Mouse (Mus musculus) small intestine, adult 10 weeks (tissue): ENCODE measurements around the gene Eps8l2. TPM values are rescaled to one million over a fixed set of nuclear protein-coding genes. Genes with fewer than 3 reads are reported as not detected.

Experiments used
- polyA plus RNA-seq: library from polyadenylated mRNA; stranded (reverse); fragments of 350-450 nt; fragmentation: Illumina TruSeq; extraction: RNeasy Lipid Tissue Mini Kit (QIAGEN cat#74804); gene quantifications from one replicate; pipeline ENCODE4 v1.2.3, GENCODE M21; 2014; ENCODE audit warnings: low replicate concordance

Eps8l2 gene
- polyA plus RNA-seq: 11.5 TPM

GRCm38 (mm10) chr7:141338576-141339131 lies at the start of gene Eps8l2:
Eps8l2 (plus strand) TSS chr7:141338880.

GRCm38 (mm10) chr7:141291921-141292582 lies 46.6 kb upstream of the Eps8l2 start, which contains the start of gene Drd4:
Drd4 (plus strand) TSS chr7:141292006.

GRCm38 (mm10) chr7:141327469-141328372 lies 11.0 kb upstream of the Eps8l2 start, which contains the start of the genes Deaf1 and Tmem80:
Deaf1 (minus strand) TSS chr7:141327690.
Tmem80 (plus strand) TSS chr7:141327739.

GRCm38 (mm10) chr7:141391625-141392551 lies 53.2 kb downstream of the Eps8l2 start, which contains the start of gene Taldo1:
Taldo1 (plus strand) TSS chr7:141392199.

Other genes starting within 250 kb of the Eps8l2 start
- 1.6 TPM for gene Sigirr, start 238.3 kb upstream of the Eps8l2 start, polyA plus RNA-seq
- gene Ano9, start 221.1 kb upstream of the Eps8l2 start, polyA plus RNA-seq: 145 TPM
- gene Ptdss2, start 216.5 kb upstream of the Eps8l2 start, polyA plus RNA-seq: 11.3 TPM
- 1.9 TPM for gene Rnh1, start 166.0 kb upstream of the Eps8l2 start, polyA plus RNA-seq
- gene Hras, start 144.9 kb upstream of the Eps8l2 start, polyA plus RNA-seq: 2.0 TPM
- 0.56 TPM for gene Lrrc56, start 144.7 kb upstream of the Eps8l2 start, polyA plus RNA-seq
- 0.59 TPM for gene Lmntd2, start 124.8 kb upstream of the Eps8l2 start, polyA plus RNA-seq
- 8.4 TPM for gene Rassf7, start 123.0 kb upstream of the Eps8l2 start, polyA plus RNA-seq
- gene Phrf1, start 110.1 kb upstream of the Eps8l2 start, polyA plus RNA-seq: 8.6 TPM
- 97.9 TPM for gene Irf7, start 72.4 kb upstream of the Eps8l2 start, polyA plus RNA-seq
- gene Cdhr5, start 62.1 kb upstream of the Eps8l2 start, polyA plus RNA-seq: 150 TPM
- 1.2 TPM for gene Sct, start 59.7 kb upstream of the Eps8l2 start, polyA plus RNA-seq
- gene Drd4, start 46.9 kb upstream of the Eps8l2 start, polyA plus RNA-seq: not detected
- gene Deaf1, start 11.2 kb upstream of the Eps8l2 start, polyA plus RNA-seq: 0.85 TPM
- gene Tmem80, start 11.1 kb upstream of the Eps8l2 start, polyA plus RNA-seq: 16.0 TPM
- gene Taldo1, start 53.3 kb downstream of the Eps8l2 start, polyA plus RNA-seq: 17.9 TPM
- 3.3 TPM for gene Gatd1, start 75.3 kb downstream of the Eps8l2 start, polyA plus RNA-seq
- not detected for gene Cend1, start 90.6 kb downstream of the Eps8l2 start, polyA plus RNA-seq
- 3.3 TPM for gene Slc25a22, start 99.0 kb downstream of the Eps8l2 start, polyA plus RNA-seq
- gene Pidd1, start 105.1 kb downstream of the Eps8l2 start, polyA plus RNA-seq: 0.19 TPM
- gene Rplp2, start 108.5 kb downstream of the Eps8l2 start, polyA plus RNA-seq: 8.8 TPM
- gene Pnpla2, start 116.3 kb downstream of the Eps8l2 start, polyA plus RNA-seq: 2.3 TPM
- not detected for gene Cracr2b, start 122.2 kb downstream of the Eps8l2 start, polyA plus RNA-seq
- gene Cd151, start 128.5 kb downstream of the Eps8l2 start, polyA plus RNA-seq: 22.0 TPM
- 0.78 TPM for gene Polr2l, start 136.3 kb downstream of the Eps8l2 start, polyA plus RNA-seq
- gene Tspan4, start 136.4 kb downstream of the Eps8l2 start, polyA plus RNA-seq: not detected
- 2.9 TPM for gene Chid1, start 201.0 kb downstream of the Eps8l2 start, polyA plus RNA-seq
- 96.9 TPM for gene Ap2a2, start 223.3 kb downstream of the Eps8l2 start, polyA plus RNA-seq